Mouse (Mus musculus): ENCODE data around the gene Tshz2.

Gene Tshz2

GRCm38 (mm10) chr2:170104396-170104795, 471.6 kb downstream of the Tshz2 start:
- no peak for DNase-seq (ENCODE audit: low spot score in 2 of 2)

GRCm38 (mm10) chr2:170106000-170106399, 473.2 kb downstream of the Tshz2 start:
- DNase-seq (ENCODE audit: low spot score in 2 of 2), result no peak

- no peak for DNase-seq (ENCODE audit: low spot score in 2 of 2)
Observed at GRCm38 (mm10) chr2:170107791-170108190, 475.0 kb downstream of the Tshz2 start.

- DNase-seq (ENCODE audit: low spot score in 2 of 2), result no peak
Observed at GRCm38 (mm10) chr2:170109528-170109927, 476.7 kb downstream of the Tshz2 start.

GRCm38 (mm10) chr2:170110306-170110705, 477.5 kb downstream of the Tshz2 start:
- DNase-seq (ENCODE audit: low spot score in 2 of 2), result no peak

- peak in 1 of 2 experiments; percentile 57 for DNase-seq (ENCODE audit: low spot score in 2 of 2)
Observed at GRCm38 (mm10) chr2:170116704-170117281, 484.0 kb downstream of the Tshz2 start.

GRCm38 (mm10) chr2:170120139-170121027, 487.6 kb downstream of the Tshz2 start:
- no peak for DNase-seq (ENCODE audit: low spot score in 2 of 2)

Data from urinary bladder, adult 18-20 months (tissue).